Mouse (Mus musculus) urinary bladder, postnatal 4 days (tissue): ENCODE results near the gene Brd3.
A peak's percentile ranks its signal among the peaks of the same experiment; 100 is the strongest.

ENCODE experiments used
- DNase-seq, 2 experiments: peaks; one replicate each; pipeline ENCODE4 v3.0.0; 2021 to 2022; ENCODE audit warnings: low spot score in 2 of 2

Brd3 gene

GRCm38 (mm10) chr2:27404375-27405093 lies 102.9 kb downstream of the Brd3 start:
- DNase-seq, result peak in 1 of 2 experiments; percentile 15

GRCm38 (mm10) chr2:27401544-27401943 lies 105.9 kb downstream of the Brd3 start:
- DNase-seq, result no peak

- DNase-seq, result no peak
Measured at GRCm38 (mm10) chr2:27400083-27400482, 107.4 kb downstream of the Brd3 start.

- no peak for DNase-seq
Measured at GRCm38 (mm10) chr2:27396656-27397440, 110.6 kb downstream of the Brd3 start.
